ENCODE assay signal across 25 mouse cellular contexts in genomic region chr8:125500005-125500404, GRCm38 (mm10).
DNase-seq lines count a peak whose midpoint lies in the region; ATAC-seq and TF ChIP-seq lines count a peak whose summit lies in the region.
"Had no signal": no experiment of that assay in that cellular context is flagged by ENCODE, and none has a peak within 500 bp of the region (broad histone marks: within the 10 kb centered on the region; RNA-seq: fewer than 3 reads in every experiment).

No protein-coding gene starts in this region.

- no peak overlapping the region for H3K4me2 ChIP-seq in forebrain, embryonic 12.5 days
- no peak overlapping the region for H3K4me2 ChIP-seq in forebrain, embryonic 13.5 days
- peak overlapping the region; percentile 7; the same call in 1 of the 2 replicates for H3K4me2 ChIP-seq in heart, embryonic 15.5 days
- H3K4me2 ChIP-seq in midbrain, embryonic 16.5 days (ENCODE audit: low read length) = no peak overlapping the region
- H3K4me2 ChIP-seq in midbrain, postnatal 0 days (ENCODE audit: low read depth, low read length, poor library complexity, severe bottlenecking) = no peak overlapping the region
- H3K4me2 ChIP-seq in limb, embryonic 14.5 days (replicated peaks; ENCODE audit: low read depth, low read length, severe bottlenecking) = no peak overlapping the region
- no peak overlapping the region for H3K4me2 ChIP-seq in kidney, embryonic 16.5 days (replicated peaks; ENCODE audit: low read depth, low read length)
- H3K4me2 ChIP-seq: forebrain, embryonic 15.5 days; intestine, embryonic 15.5 days; liver, embryonic 15.5 days; lung, embryonic 15.5 days; midbrain, embryonic 13.5 days had no signal

- peak overlapping the region; percentile 8; the same call in 1 of the 2 replicates for H3K27ac ChIP-seq in forebrain, embryonic 12.5 days
- no peak overlapping the region for H3K27ac ChIP-seq in forebrain, embryonic 13.5 days
- H3K27ac ChIP-seq in heart, embryonic 15.5 days = peak overlapping the region; percentile 45
- peak overlapping the region; percentile 56 for H3K27ac ChIP-seq in midbrain, embryonic 16.5 days (ENCODE audit: low read length)
- H3K27ac ChIP-seq in midbrain, postnatal 0 days (ENCODE audit: low read depth, low read length) = no peak overlapping the region
- H3K27ac ChIP-seq in limb, embryonic 14.5 days (replicated peaks; ENCODE audit: low read depth, low read length) = 0 out of 2 replicates have a peak overlapping the region, but pooled peaks have one; percentile 33
- H3K27ac ChIP-seq in kidney, embryonic 16.5 days (ENCODE audit: low read length) = no peak overlapping the region
- H3K27ac ChIP-seq: forebrain, embryonic 15.5 days; intestine, embryonic 15.5 days; liver, embryonic 15.5 days; lung, embryonic 15.5 days; stomach, postnatal 0 days had no signal

- no peak for TF ChIP-seq CTCF in midbrain, postnatal 0 days (IDR thresholded peaks at IDR 0.05)

- no peak overlapping the region for H3K4me3 ChIP-seq in forebrain, embryonic 12.5 days (replicated peaks)
- H3K4me3 ChIP-seq in forebrain, embryonic 13.5 days = no peak overlapping the region
- H3K4me3 ChIP-seq in heart, embryonic 15.5 days = no peak overlapping the region
- H3K4me3 ChIP-seq in midbrain, embryonic 16.5 days (ENCODE audit: low read depth, low read length) = no peak overlapping the region
- no peak overlapping the region for H3K4me3 ChIP-seq in midbrain, postnatal 0 days (ENCODE audit: low read depth, low read length)
- H3K4me3 ChIP-seq in limb, embryonic 14.5 days (replicated peaks; ENCODE audit: low read length) = no peak overlapping the region
- no peak overlapping the region for H3K4me3 ChIP-seq in kidney, embryonic 16.5 days (ENCODE audit: low read length)
- H3K4me3 ChIP-seq: forebrain, embryonic 15.5 days; intestine, embryonic 15.5 days; liver, embryonic 15.5 days; lung, embryonic 15.5 days; megakaryocyte, embryonic 14.5 days; midbrain, embryonic 13.5 days had no signal

- no peaks in the 10 kb centered on the region for H3K36me3 ChIP-seq in forebrain, embryonic 12.5 days (replicated peaks)
- no peaks in the 10 kb centered on the region for H3K36me3 ChIP-seq in forebrain, embryonic 13.5 days (ENCODE audit: poor library complexity, severe bottlenecking)
- H3K36me3 ChIP-seq in heart, embryonic 15.5 days = no peaks in the 10 kb centered on the region
- no peaks in the 10 kb centered on the region for H3K36me3 ChIP-seq in midbrain, embryonic 16.5 days (ENCODE audit: control insufficient read depth, insufficient read depth, low read length)
- H3K36me3 ChIP-seq in midbrain, postnatal 0 days (ENCODE audit: insufficient read depth, low read length) = no peaks in the 10 kb centered on the region
- no peaks in the 10 kb centered on the region for H3K36me3 ChIP-seq in limb, embryonic 14.5 days (ENCODE audit: control insufficient read depth, insufficient read depth, low read length)
- no peaks in the 10 kb centered on the region for H3K36me3 ChIP-seq in kidney, embryonic 16.5 days (ENCODE audit: insufficient read depth, low read length)
- H3K36me3 ChIP-seq: forebrain, embryonic 15.5 days; intestine, embryonic 15.5 days; liver, embryonic 15.5 days; lung, embryonic 15.5 days; midbrain, embryonic 13.5 days had no signal

- 68% methylated on average over 5 of the region's 5 CpGs for WGBS in forebrain, embryonic 12.5 days
- 69% methylated on average over 5 of the region's 5 CpGs for WGBS in forebrain, embryonic 13.5 days
- 72% methylated on average over 5 of the region's 5 CpGs for WGBS in heart, embryonic 15.5 days
- WGBS in midbrain, embryonic 16.5 days = 28% methylated on average over 5 of the region's 5 CpGs
- WGBS in midbrain, postnatal 0 days = 34% methylated on average over 5 of the region's 5 CpGs
- 30% methylated on average over 5 of the region's 5 CpGs for WGBS in limb, embryonic 14.5 days
- WGBS in kidney, embryonic 16.5 days = 79% methylated on average over 5 of the region's 5 CpGs

- no peaks in the 10 kb centered on the region for H3K9me3 ChIP-seq in forebrain, embryonic 12.5 days
- no peaks in the 10 kb centered on the region for H3K9me3 ChIP-seq in forebrain, embryonic 13.5 days (replicated peaks)
- H3K9me3 ChIP-seq in heart, embryonic 15.5 days (replicated peaks) = no peaks in the 10 kb centered on the region
- H3K9me3 ChIP-seq in midbrain, embryonic 16.5 days (replicated peaks; ENCODE audit: control insufficient read depth, low read length, poor library complexity, severe bottlenecking) = no peaks in the 10 kb centered on the region
- H3K9me3 ChIP-seq in midbrain, postnatal 0 days (ENCODE audit: low read length) = no peaks in the 10 kb centered on the region
- no peaks in the 10 kb centered on the region for H3K9me3 ChIP-seq in limb, embryonic 14.5 days (ENCODE audit: control insufficient read depth, low read length)
- H3K9me3 ChIP-seq in kidney, embryonic 16.5 days (ENCODE audit: low read length) = no peaks in the 10 kb centered on the region
- H3K9me3 ChIP-seq: forebrain, embryonic 15.5 days; intestine, embryonic 15.5 days; liver, embryonic 15.5 days; lung, embryonic 15.5 days; megakaryocyte, embryonic 14.5 days; midbrain, embryonic 13.5 days had no signal

- no peak overlapping the region for H3K9ac ChIP-seq in forebrain, embryonic 12.5 days
- H3K9ac ChIP-seq in forebrain, embryonic 13.5 days = no peak overlapping the region
- no peak overlapping the region for H3K9ac ChIP-seq in heart, embryonic 15.5 days
- no peak overlapping the region for H3K9ac ChIP-seq in midbrain, embryonic 16.5 days (ENCODE audit: low read depth, low read length)
- no peak overlapping the region for H3K9ac ChIP-seq in midbrain, postnatal 0 days (replicated peaks; ENCODE audit: low read length, poor library complexity, severe bottlenecking)
- H3K9ac ChIP-seq in limb, embryonic 14.5 days (ENCODE audit: low read depth, low read length, severe bottlenecking) = no peak overlapping the region; the same call in 1 of the 2 replicates
- H3K9ac ChIP-seq in kidney, embryonic 16.5 days (replicated peaks; ENCODE audit: low read length) = no peak overlapping the region
- H3K9ac ChIP-seq: forebrain, embryonic 15.5 days; intestine, embryonic 15.5 days; liver, embryonic 15.5 days; lung, embryonic 15.5 days; midbrain, embryonic 13.5 days had no signal

- ATAC-seq in forebrain, embryonic 12.5 days (ENCODE audit: low FRiP score) = no peak
- no peak for ATAC-seq in forebrain, embryonic 13.5 days
- no peak for ATAC-seq in heart, embryonic 15.5 days (replicated peaks; ENCODE audit: insufficient number of reproducible peaks, insufficient read depth, low FRiP score, low read depth)
- no peak for ATAC-seq in midbrain, embryonic 16.5 days
- no peak for ATAC-seq in midbrain, postnatal 0 days (ENCODE audit: low FRiP score)
- ATAC-seq in limb, embryonic 14.5 days (ENCODE audit: low FRiP score, low read depth) = no peak
- no peak for ATAC-seq in kidney, embryonic 16.5 days (ENCODE audit: low FRiP score, low TSS enrichment)
- ATAC-seq: CD4-positive, CD25-positive, alpha-beta regulatory T cell, adult 4 months; forebrain, embryonic 15.5 days; hindbrain, embryonic 16.5 days; intestine, embryonic 15.5 days; midbrain, embryonic 13.5 days had no signal

- no peak for DNase-seq in heart, adult 18-20 months
- no peak for DNase-seq in midbrain, postnatal 0 days (ENCODE audit: low spot score)
- no peak for DNase-seq in limb, embryonic 14.5 days (ENCODE audit: low spot score)
- DNase-seq: adrenal gland, postnatal 25 days; cerebellum, adult 9-10 months; gastrocnemius, postnatal 10 days; kidney, adult 8-10 months; kidney, postnatal 14 days; lung, postnatal 36 days; thymus, adult 2 months; thymus, postnatal 4 days had no signal

- peaks cover 51% of the 10 kb centered on the region for H3K4me1 ChIP-seq in forebrain, embryonic 12.5 days
- peaks cover 57% of the 10 kb centered on the region for H3K4me1 ChIP-seq in forebrain, embryonic 13.5 days
- peaks cover 63% of the 10 kb centered on the region for H3K4me1 ChIP-seq in heart, embryonic 15.5 days (replicated peaks)
- H3K4me1 ChIP-seq in midbrain, embryonic 16.5 days (ENCODE audit: control insufficient read depth, insufficient read depth, low read length) = peaks cover 29% of the 10 kb centered on the region
- H3K4me1 ChIP-seq in midbrain, postnatal 0 days (ENCODE audit: insufficient read depth, low read length) = peaks cover 15% of the 10 kb centered on the region
- H3K4me1 ChIP-seq in limb, embryonic 14.5 days (ENCODE audit: control insufficient read depth, insufficient read depth, low read length) = peaks cover 25% of the 10 kb centered on the region
- peaks cover 34% of the 10 kb centered on the region for H3K4me1 ChIP-seq in kidney, embryonic 16.5 days (ENCODE audit: insufficient read depth, low read length)

- no peak for TF ChIP-seq POLR2A in limb, embryonic 14.5 days (IDR thresholded peaks at IDR 0.05; ENCODE audit: borderline replicate concordance, extremely low read depth, insufficient read depth, insufficient read length)

- no peaks in the 10 kb centered on the region; the same call in 1 of the 2 replicates for H3K27me3 ChIP-seq in forebrain, embryonic 12.5 days
- H3K27me3 ChIP-seq in forebrain, embryonic 13.5 days = no peaks in the 10 kb centered on the region
- H3K27me3 ChIP-seq in heart, embryonic 15.5 days = no peaks in the 10 kb centered on the region
- H3K27me3 ChIP-seq in midbrain, embryonic 16.5 days (ENCODE audit: control insufficient read depth, insufficient read depth, low read depth, low read length) = no peaks in the 10 kb centered on the region
- H3K27me3 ChIP-seq in midbrain, postnatal 0 days (ENCODE audit: insufficient read depth, low read length) = no peaks in the 10 kb centered on the region
- no peaks in the 10 kb centered on the region for H3K27me3 ChIP-seq in limb, embryonic 14.5 days (ENCODE audit: control insufficient read depth, insufficient read depth, low read length)
- no peaks in the 10 kb centered on the region for H3K27me3 ChIP-seq in kidney, embryonic 16.5 days (ENCODE audit: insufficient read depth, low read length)
- H3K27me3 ChIP-seq: forebrain, embryonic 15.5 days; intestine, embryonic 15.5 days; liver, embryonic 15.5 days; lung, embryonic 15.5 days; midbrain, embryonic 13.5 days had no signal

Comparison
In these comparisons a context has a peak if more than half of its experiments do, and no peak if none do; other contexts are left out.
1. H3K27ac ChIP-seq: peak in forebrain, embryonic 12.5 days (single experiment), heart, embryonic 15.5 days (single experiment), midbrain, embryonic 16.5 days (single experiment) and limb, embryonic 14.5 days (single experiment); none in forebrain, embryonic 13.5 days (single experiment), midbrain, postnatal 0 days (single experiment) and kidney, embryonic 16.5 days (single experiment).